Mouse (Mus musculus): ENCODE data around the gene March6. TPM values are rescaled to one million over a fixed set of nuclear protein-coding genes. Genes with fewer than 3 reads are reported as not detected.

The March6 gene
- total and polyA plus RNA-seq, 2 experiments, result 22.6 to 77.0 TPM

DNA sequence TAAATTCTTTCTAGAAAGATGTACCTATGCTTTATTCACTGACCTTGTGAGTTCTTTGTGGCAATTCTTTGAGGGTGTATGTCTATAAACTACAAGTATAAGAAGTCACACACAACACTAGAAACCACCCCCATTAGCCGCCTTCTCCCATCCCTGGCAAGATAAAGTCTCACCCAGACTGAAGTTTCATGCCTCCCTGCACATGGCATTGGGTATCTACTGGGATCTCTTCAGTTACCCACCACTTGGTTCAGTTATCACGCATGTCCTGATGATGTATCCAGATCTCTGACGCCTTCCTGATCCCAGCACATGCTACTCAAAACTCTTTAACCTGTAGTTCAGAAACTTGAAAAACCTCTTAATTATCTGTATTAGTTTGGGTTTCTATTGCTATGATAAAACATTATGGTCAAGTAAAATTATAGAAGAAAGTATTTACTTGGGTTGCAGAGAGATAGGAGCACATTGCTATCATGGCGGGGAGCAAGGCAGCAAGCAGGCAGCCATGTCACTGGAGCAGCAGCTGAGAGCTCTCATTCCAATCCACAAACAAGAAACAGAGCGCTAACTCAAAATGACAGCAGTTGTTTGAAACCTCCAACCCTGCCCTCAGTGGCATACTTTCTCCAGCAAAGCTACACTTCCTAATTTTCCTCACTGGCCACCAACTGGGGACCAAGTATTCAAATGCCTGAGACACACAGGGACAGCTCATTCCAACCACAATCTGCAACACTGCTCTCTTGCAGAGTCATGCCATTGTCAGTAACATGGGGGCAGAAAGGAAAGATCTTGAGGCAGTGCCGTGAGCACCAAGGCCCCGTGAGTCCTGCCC, 3.8 kb upstream of the March6 start:
- Histone ChIP-seq H3K9ac (ENCODE audit: low read depth, low read length) (no peak overlapping the region), H3K79me2 (ENCODE audit: control insufficient read depth, insufficient read depth, low read length) (peaks cover 6% of the 10 kb centered on the region; the same call in 1 of the 2 replicates), H3K4me1 (ENCODE audit: control insufficient read depth, insufficient read depth, low read length) (peaks cover 6% of the 10 kb centered on the region), H3K27me3 (ENCODE audit: control insufficient read depth, insufficient read depth, low read length) (no peaks in the 10 kb centered on the region), H3K27ac (replicated peaks; ENCODE audit: insufficient read depth, low read depth, low read length) (no peak overlapping the region), H3K36me3 (ENCODE audit: control insufficient read depth, insufficient read depth, low read length) (no peaks in the 10 kb centered on the region), H3K4me3 (ENCODE audit: insufficient read depth, low read depth, low read length) (no peak overlapping the region)
- no peak for TF ChIP-seq CTCF (IDR thresholded peaks at IDR 0.05; ENCODE audit: low read depth, low read length)
- no peak for TF ChIP-seq POLR2A (IDR thresholded peaks at IDR 0.05; ENCODE audit: extremely low read depth, insufficient read depth, low read length)
- 93% methylated on average over 7 of the region's 7 CpGs for WGBS
- no peak for DNase-seq (ENCODE audit: extremely low read depth, low read depth, low spot score)

DNA sequence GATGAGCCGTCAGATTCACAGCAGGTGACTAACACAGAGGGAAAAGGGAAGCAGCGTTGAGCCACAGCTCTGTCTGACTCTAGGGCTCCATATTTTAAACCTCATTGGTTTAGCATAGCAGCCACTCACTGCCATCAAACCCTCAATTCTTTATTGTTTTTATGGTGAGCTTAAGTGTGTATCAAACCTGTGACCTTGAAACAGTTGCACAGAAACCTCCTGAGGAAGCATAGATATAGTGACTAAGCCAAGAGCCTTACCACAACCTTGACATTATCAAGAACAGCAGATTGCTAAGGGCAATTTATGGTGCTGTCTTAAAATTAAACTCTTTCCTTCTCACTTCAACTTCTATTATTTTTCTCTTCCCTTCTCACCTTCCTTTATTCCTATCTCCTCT, 2.7 kb upstream of the March6 start:
- Histone ChIP-seq H3K27ac (replicated peaks; ENCODE audit: insufficient read depth, low read depth, low read length) (no peak overlapping the region), H3K4me1 (ENCODE audit: control insufficient read depth, insufficient read depth, low read length) (peaks cover 8% of the 10 kb centered on the region; the same call in 1 of the 2 replicates), H3K27me3 (ENCODE audit: control insufficient read depth, insufficient read depth, low read length) (no peaks in the 10 kb centered on the region), H3K36me3 (ENCODE audit: control insufficient read depth, insufficient read depth, low read length) (no peaks in the 10 kb centered on the region), H3K9ac (ENCODE audit: low read depth, low read length) (no peak overlapping the region), H3K79me2 (ENCODE audit: control insufficient read depth, insufficient read depth, low read length) (peaks cover 11% of the 10 kb centered on the region; the same call in 1 of the 2 replicates), H3K4me3 (ENCODE audit: insufficient read depth, low read depth, low read length) (no peak overlapping the region)
- DNase-seq (ENCODE audit: extremely low read depth, low read depth, low spot score), result no peak
- WGBS, result 91% methylated on average over 2 of the region's 2 CpGs
- TF ChIP-seq POLR2A (IDR thresholded peaks at IDR 0.05; ENCODE audit: extremely low read depth, insufficient read depth, low read length), result no peak
- no peak for TF ChIP-seq CTCF (IDR thresholded peaks at IDR 0.05; ENCODE audit: low read depth, low read length)

DNA sequence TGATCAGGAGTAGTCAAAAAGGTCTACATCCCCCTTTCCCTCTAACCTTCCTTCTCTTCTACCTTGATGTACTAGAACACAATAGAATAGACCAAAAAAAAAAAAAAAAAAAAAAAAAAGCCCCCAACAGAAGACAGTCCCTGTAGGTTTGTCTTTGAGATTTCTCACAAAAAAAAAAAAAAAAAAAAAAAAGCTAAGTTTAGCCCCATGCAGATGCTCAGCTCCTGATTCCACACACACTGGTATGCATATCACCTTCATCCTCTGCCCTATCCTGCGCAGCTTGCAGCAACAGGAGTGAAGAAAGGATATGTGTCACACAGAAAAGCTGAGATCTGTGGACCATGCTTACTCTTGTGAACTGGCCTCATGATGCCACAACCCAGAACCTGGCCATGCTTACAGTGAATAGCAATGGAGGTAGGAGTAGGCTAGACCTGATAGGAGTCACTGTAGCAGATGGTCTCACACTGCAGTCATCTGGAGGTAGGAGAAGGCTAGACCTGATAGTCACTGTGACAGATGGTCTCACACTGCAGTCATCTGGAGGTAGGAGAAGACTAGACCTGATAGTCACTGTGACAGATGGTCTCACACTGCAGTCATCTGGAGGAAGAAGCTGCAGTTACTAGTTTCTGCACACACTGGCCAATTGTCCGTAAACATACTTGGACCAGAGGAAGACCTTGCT, 1.6 kb upstream of the March6 start:
- TF ChIP-seq CTCF (IDR thresholded peaks at IDR 0.05; ENCODE audit: low read depth, low read length) (no peak), POLR2A (IDR thresholded peaks at IDR 0.05; ENCODE audit: extremely low read depth, insufficient read depth, low read length) (no peak)
- no peak overlapping the region for H3K27ac ChIP-seq (replicated peaks; ENCODE audit: insufficient read depth, low read depth, low read length)
- 98% methylated on average over 2 of the region's 2 CpGs for WGBS
- no peak for DNase-seq (ENCODE audit: extremely low read depth, low read depth, low spot score)
- peaks cover 17% of the 10 kb centered on the region; the same call in 1 of the 2 replicates for H3K79me2 ChIP-seq (ENCODE audit: control insufficient read depth, insufficient read depth, low read length)
- H3K9ac ChIP-seq (ENCODE audit: low read depth, low read length), result no peak overlapping the region
- peaks cover 15% of the 10 kb centered on the region for H3K4me1 ChIP-seq (ENCODE audit: control insufficient read depth, insufficient read depth, low read length)
- no peaks in the 10 kb centered on the region for H3K27me3 ChIP-seq (ENCODE audit: control insufficient read depth, insufficient read depth, low read length)
- no peak overlapping the region for H3K4me3 ChIP-seq (ENCODE audit: insufficient read depth, low read depth, low read length)
- H3K36me3 ChIP-seq (ENCODE audit: control insufficient read depth, insufficient read depth, low read length), result no peaks in the 10 kb centered on the region

DNA sequence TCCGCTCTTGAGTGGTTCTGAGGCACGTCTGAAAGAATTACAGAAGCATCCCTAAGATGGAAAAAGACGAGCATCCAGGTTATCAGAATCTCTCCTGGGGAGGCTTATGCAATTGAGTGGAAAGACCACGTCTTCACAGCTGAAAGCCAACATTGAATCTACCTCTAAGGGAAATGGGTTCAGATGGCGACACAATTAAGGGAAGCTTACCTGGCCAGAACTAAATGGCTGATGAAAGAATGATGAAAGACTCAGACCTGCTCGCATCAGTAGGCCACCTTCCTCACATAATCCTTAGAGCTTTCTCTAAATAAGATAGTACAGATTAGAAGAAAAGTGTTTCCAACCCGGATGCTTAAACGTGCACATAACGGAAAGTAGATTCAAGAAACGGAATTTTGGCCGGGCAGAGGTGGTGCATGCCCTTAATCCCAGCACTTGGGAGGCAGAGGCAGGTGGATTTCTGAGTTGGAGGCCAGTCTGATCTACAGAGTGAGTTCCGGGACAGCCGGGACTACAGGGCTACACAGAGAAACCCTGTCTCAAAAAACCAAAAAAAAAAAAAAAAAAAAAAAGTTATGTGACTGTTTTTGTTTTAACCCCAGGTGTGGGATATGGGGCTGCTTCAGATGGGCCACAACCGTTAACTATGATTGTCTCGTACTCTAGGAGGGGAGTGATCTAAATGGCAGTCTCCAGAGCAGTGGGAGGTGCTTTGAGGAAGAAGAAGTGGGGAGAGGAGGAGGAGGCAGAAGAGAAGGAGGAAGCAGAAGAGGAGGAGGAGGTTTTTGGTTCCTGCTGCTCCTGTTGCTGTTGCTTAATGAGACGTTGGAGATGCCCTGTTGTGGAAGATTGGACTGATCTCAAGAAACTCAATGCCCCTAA, 835 bp upstream of the March6 start:
- WGBS, result 19% methylated on average over 16 of the region's 16 CpGs

More for the DNA sequence above, 835 bp upstream of the March6 start:
- H3K79me2 ChIP-seq (ENCODE audit: control insufficient read depth, insufficient read depth, low read length), result peaks cover 22% of the 10 kb centered on the region; the same call in 1 of the 2 replicates
- H3K27ac ChIP-seq (replicated peaks; ENCODE audit: insufficient read depth, low read depth, low read length), result peak overlapping the region; percentile 79
- DNase-seq (ENCODE audit: extremely low read depth, low read depth, low spot score), result peak; percentile 37
- peak overlapping the region; percentile 99 for H3K4me3 ChIP-seq (ENCODE audit: insufficient read depth, low read depth, low read length)
- H3K36me3 ChIP-seq (ENCODE audit: control insufficient read depth, insufficient read depth, low read length), result no peaks in the 10 kb centered on the region; the same call in 1 of the 2 replicates
- TF ChIP-seq POLR2A (IDR thresholded peaks at IDR 0.05; ENCODE audit: extremely low read depth, insufficient read depth, low read length), result no peak
- TF ChIP-seq CTCF (IDR thresholded peaks at IDR 0.05; ENCODE audit: low read depth, low read length), result no peak
- no peaks in the 10 kb centered on the region for H3K27me3 ChIP-seq (ENCODE audit: control insufficient read depth, insufficient read depth, low read length)
- H3K4me1 ChIP-seq (ENCODE audit: control insufficient read depth, insufficient read depth, low read length), result peaks cover 15% of the 10 kb centered on the region
- H3K9ac ChIP-seq (ENCODE audit: low read depth, low read length), result peak overlapping the region; percentile 88

All from liver, adult 2 months (tissue).